Mouse (Mus musculus) erythroid progenitor cell, adult 5-6 weeks (primary cell): ENCODE measurements around the gene Tdrd6. TPM values are rescaled to one million over a fixed set of nuclear protein-coding genes. Genes with fewer than 3 reads are reported as not detected.

ENCODE experiments used
- total RNA-seq, 2 experiments: library from RNA; stranded (forward) in 1 of 2; stranded (reverse) in 1 of 2; fragments of 150-400 nt in 1 of 2; fragments of 186-747, 209-891 nt in 1 of 2; gene quantifications; 2 replicates each; pipeline versions ENCODE4 v1.2.3 to v1.2.4; 2015 to 2017; ENCODE audit warnings: low replicate concordance in 2 of 2

The Tdrd6 gene
- total RNA-seq, 2 experiments from 2014 or later = not detected

Other genes with a start within 250 kb of the Tdrd6 start
- gene Mep1a, start 127.5 kb downstream of the Tdrd6 start, total RNA-seq (2015; ENCODE audit: low replicate concordance) = not detected in 2 replicates
- gene Mep1a, start 127.5 kb downstream of the Tdrd6 start, total RNA-seq (2017; ENCODE audit: low replicate concordance) = not detected in 2 replicates
- not detected in 2 replicates for gene Ankrd66, start 86.7 kb downstream of the Tdrd6 start, total RNA-seq (2015; ENCODE audit: low replicate concordance)
- not detected in 2 replicates for gene Ankrd66, start 86.7 kb downstream of the Tdrd6 start, total RNA-seq (2017; ENCODE audit: low replicate concordance)
- gene Pla2g7, start 62.2 kb downstream of the Tdrd6 start, total RNA-seq (2015; ENCODE audit: low replicate concordance) = 8.8 and 14.1 TPM in 2 replicates
- gene Pla2g7, start 62.2 kb downstream of the Tdrd6 start, total RNA-seq (2017; ENCODE audit: low replicate concordance) = 6.9 and 15.0 TPM in 2 replicates
- not detected in 2 replicates for gene Slc25a27, start 36.9 kb upstream of the Tdrd6 start, total RNA-seq (2015; ENCODE audit: low replicate concordance)
- gene Slc25a27, start 36.9 kb upstream of the Tdrd6 start, total RNA-seq (2017; ENCODE audit: low replicate concordance) = 0.13 TPM in 1 of 2 replicates, not detected in the other
- 1.4 and 3.4 TPM in 2 replicates for gene Cyp39a1, start 37.1 kb upstream of the Tdrd6 start, total RNA-seq (2015; ENCODE audit: low replicate concordance)
- 0.13 TPM in 1 of 2 replicates, not detected in the other for gene Cyp39a1, start 37.1 kb upstream of the Tdrd6 start, total RNA-seq (2017; ENCODE audit: low replicate concordance)
- gene Rcan2, start 171.1 kb upstream of the Tdrd6 start, total RNA-seq (2015; ENCODE audit: low replicate concordance) = not detected in 2 replicates
- gene Rcan2, start 171.1 kb upstream of the Tdrd6 start, total RNA-seq (2017; ENCODE audit: low replicate concordance) = not detected in 2 replicates